Mouse (Mus musculus) brain, embryonic 14.5 days (tissue): ENCODE measurements around the gene Sf3b4. TPM values are rescaled to one million over a fixed set of nuclear protein-coding genes. Genes with fewer than 3 reads are reported as not detected.
"Not testable (repeated sequence)": the region's sequence is repeated elsewhere in the genome, so short reads cannot be mapped to it uniquely, and the experiment has no call there.

ENCODE experiments used
- DNase-seq: peaks from one replicate; pipeline ENCODE4 v3.0.0-alpha.2; 2011; ENCODE audit warnings: low read depth
- CTCF ChIP-seq: fragments of 200-500 bp; IDR thresholded peaks from 2 replicates; pipeline ENCODE4 v1.5.1; 2012; ENCODE audit warnings: inconsistent platforms, mild to moderate bottlenecking, moderate library complexity, borderline replicate concordance; ENCODE audit not compliant: insufficient read depth, insufficient read length; ENCODE audit errors: extremely low read depth
- POLR2A ChIP-seq: fragments of 200-500 bp; IDR thresholded peaks from 2 replicates; pipeline ENCODE4 v1.6.1; 2012; ENCODE audit warnings: mild to moderate bottlenecking, inconsistent platforms, borderline replicate concordance; ENCODE audit not compliant: poor library complexity, insufficient read depth, insufficient read length, severe bottlenecking; ENCODE audit errors: extremely low read depth
- polyA plus RNA-seq: library from polyadenylated mRNA; depleted of rRNA; stranded (reverse); fragments of >200 nt; gene quantifications from 2 replicates; pipeline ENCODE4 v1.2.3, GENCODE M21; 2012

Sf3b4 gene
- polyA plus RNA-seq, 1 experiment = 112 TPM

DNA sequence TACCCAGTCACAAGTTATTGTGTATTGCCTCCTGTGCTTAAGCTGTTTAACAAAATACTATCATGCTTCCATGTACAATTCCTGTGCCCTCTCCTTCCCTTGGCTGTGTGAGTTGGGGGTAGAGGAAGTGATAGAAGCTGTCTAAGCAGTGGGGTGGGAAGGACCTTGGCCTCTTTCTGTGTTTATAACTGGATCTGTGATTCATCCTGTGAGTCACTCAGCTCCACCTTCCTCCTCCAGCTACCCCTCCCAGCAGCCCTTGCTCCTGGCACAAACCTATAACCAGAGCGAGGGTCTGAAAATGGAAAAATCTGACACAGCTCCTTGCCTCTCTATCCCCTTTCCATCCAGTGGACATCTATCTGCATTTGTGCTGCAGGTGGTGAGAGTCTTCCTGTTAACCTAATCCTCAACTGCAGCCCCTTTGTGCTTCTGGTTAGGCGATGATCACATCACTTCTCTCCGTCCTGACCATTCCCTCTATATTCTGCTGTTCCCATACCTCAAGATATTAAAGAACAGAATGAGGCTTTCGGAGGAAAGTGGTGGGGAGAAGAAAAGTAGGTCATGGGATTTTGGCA is 11.8 kb upstream of the Sf3b4 start:
- DNase-seq = no peak
- no peak for TF ChIP-seq POLR2A
- no peak for TF ChIP-seq CTCF

DNA sequence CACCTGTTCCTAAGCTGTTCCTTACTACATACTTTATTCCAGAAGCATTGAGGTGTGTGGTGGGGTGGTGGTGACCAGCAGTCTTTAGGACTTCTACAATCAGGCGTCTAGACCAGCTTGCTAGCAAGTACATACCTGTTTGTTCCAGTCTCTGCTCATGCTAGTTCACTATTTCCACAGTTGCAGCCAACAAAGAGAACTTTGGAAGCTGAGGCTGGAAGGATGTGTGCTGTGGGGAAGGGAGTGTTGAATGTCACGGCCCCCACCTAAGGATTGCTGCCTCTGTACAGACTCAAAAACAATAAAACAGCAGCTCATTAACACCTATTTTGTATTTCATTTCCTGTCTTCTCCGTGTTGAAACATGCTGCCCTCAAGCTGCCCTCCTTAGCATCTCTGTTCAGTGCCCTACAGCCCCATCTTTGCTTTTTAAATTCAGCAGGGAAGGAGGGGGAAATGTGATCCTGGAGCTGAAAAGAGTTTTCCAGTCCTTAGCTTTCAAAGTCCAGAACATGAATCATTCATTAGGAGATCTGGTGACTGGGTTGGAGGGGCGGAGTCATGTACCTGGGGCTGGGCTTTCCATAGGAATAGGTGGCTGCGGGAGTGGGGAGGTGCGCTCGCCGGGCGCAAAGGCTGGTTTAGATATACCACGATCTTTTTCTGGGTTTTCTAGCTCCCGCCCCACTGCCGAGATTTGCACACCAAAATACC is 11.2 kb upstream of the Sf3b4 start:
- DNase-seq = peak; percentile 83
- peak; percentile 15; the same call in 1 of the 2 replicates for TF ChIP-seq POLR2A
- TF ChIP-seq CTCF = no peak

DNA sequence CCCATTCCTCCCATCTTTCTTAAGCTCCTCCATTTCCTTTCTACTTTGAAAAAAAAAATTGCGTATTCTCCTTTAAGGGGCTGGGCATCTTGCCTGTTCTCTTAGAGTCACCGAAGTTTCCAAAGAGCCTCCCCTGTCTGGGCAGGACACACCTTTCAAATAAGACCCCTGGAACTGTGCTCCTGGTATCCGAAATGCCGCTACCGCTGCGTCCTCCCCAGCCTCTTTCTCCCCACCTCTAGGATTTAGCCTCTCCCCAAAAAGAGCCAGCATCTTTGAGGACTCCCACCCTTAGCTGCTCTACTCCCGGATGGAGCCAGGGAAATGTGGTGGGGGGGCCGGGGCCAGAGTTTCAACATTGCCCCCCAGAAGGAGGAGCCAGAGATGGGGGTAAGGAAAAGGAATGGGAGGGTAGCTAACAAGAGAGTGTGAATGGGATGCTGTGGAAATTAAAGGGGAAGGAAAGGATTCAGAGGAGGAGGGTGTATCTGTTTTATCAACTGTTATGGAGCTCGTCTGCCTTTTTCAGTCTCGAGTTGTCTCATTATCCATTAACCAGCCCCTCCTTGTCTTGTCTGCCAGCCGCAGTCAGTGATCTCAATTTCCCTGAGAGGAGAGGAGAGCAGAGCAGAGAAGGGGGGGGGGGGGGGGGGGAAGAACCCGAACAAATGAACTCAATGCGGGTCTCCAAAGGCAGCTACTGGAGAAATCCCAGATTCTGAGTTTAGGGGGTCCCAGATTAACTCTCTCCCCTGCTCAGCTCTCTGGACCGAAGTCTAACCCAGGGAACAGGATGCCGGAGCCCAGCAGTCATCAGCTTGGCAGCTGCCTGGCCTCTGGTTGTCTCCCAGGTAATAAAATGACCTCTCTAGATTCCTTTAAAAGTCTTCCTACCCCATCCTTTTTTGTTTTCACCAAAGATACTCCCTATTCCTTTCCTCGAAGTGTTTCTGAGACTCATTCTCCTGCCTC is 10.0 kb upstream of the Sf3b4 start, which contains the start of gene Mtmr11:
Mtmr11 (plus strand) TSS at position 136 of the 972 bp plus-strand sequence.
- peak; percentile 59 for DNase-seq
- TF ChIP-seq CTCF = no peak
- no peak for TF ChIP-seq POLR2A

DNA sequence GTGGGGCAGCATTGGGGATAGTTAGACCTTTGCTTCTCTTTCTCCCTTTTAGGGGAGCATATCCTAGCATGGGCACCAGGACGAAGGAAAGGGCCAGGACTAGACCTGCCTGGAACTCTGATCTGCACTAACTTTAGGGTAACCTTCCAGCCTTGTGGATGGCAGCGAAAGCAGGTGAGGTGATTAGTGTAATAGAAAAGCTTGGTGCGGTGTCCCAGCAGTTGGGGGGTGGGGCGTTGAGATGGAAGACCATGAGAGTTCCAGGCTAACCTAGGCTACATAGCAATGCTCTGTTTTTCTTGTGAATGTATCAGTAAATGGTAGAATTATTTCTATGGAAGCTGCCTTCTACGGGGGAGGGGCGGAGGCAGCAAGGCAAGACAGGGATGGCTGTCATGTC is 9.1 kb upstream of the Sf3b4 start:
- TF ChIP-seq CTCF (no peak), POLR2A (no peak)
- no peak for DNase-seq

DNA sequence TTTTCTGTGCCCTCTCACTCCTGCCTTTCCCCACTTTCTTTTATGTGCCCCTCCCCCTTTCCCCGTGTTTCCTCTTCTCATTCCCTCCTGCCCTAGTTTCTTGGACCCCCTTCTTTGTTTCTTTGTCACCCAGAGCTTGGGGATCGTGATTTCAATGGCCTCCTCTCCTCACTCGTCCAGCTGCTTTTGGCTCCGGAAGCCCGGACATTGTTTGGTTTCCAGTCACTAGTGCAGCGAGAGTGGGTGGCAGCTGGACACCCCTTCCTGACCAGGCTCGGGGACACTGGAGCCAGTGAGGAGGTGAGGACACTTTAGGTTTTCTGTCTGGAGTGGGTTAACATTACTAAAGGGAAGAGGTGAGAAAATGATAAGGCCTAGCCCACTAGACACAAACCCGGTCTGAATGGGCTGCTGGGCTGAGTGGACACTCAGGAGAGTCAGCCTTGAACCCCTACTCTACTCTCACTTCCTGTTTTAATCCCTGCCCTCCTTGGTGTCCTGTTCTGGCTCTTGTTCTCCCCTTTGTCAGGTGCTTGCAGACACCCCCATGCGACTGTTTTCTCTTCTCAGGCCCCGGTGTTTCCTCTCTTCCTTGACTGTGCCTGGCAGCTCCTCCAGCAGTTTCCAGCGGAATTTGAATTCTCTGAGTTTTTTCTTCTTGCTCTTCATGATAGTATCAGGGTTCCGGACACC is 3.5 kb upstream of the Sf3b4 start:
- TF ChIP-seq CTCF (no peak), POLR2A (no peak)
- no peak for DNase-seq

DNA sequence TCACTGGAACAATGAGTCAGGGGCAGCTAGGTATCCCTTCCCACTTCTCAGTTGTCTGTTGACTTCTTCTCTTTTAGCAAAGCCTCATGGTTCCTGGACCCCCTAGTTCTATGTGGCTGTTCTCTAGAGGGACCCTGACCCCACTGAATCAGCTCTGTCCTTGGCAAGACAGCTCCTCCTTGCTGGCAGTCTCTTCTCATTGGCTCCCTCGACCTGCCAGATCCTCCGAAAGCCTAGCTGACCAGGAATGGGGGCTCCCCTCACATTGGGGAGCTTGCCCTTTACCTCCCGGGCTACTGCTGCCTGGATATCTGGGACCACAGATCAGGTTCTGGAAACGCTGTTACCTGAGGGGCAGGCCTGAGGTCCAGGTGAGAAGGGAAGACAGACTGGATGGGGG is 1.9 kb upstream of the Sf3b4 start:
- no peak for DNase-seq
- TF ChIP-seq POLR2A = no peak
- TF ChIP-seq CTCF = no peak

DNA sequence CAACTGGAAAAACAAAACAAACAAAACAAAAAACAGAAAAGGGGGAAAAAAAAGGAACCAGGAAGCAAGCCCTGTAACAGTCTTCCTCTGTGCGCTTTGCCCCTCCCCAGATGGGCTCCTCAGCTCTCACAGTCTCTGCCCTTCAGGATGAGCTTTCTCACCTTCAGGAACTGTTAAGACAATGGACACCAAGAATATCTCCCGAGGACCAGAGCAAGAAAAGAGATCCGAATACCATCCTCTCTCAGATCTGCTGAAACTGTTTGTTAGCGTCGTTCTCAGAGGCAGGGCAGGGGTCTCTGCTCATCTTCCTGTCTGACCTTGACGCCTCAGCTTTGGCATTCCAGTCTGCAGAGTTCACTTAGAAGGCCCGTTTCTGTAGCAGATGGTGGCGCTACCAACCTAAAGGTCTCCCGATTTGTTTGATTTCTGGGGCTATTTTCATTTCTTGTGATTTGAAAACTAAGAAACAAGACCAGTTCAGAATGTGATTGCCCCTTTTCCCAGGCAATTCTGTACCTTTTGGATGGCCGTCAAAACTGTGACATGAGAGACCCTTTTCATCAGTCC is 1.1 kb upstream of the Sf3b4 start:
- no peak for DNase-seq
- TF ChIP-seq CTCF (no peak), POLR2A (no peak)

DNA sequence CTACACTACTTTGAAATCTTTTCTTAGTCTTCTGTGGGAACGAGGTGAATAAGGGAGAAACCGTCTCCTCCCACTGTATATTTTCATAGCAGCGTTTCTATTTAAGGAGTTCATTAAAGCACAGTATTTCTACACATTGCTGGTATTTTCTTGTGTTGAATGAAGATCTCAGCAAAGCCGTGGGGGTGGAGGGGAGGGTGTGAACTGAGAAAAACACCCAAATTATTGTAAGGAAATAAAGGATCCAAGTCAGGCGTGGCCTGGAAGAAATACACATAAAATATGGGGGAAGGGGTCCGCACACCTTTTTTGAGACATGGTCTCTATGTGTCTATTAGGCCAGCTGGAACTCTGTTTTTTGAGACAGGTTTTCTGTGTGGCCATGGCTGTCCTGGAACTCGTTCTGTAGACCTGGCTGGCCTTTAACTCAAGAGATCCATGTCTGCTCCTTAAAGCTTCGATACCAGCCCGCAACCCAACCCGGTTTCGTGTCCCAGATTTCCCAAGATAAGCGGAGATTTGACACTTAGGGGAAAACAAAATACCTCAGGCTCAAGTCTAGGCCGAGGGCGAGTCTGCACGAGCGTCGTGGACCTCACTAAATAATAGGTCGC is 442 bp upstream of the Sf3b4 start:
- TF ChIP-seq POLR2A (no peak), CTCF (no peak)

DNA sequence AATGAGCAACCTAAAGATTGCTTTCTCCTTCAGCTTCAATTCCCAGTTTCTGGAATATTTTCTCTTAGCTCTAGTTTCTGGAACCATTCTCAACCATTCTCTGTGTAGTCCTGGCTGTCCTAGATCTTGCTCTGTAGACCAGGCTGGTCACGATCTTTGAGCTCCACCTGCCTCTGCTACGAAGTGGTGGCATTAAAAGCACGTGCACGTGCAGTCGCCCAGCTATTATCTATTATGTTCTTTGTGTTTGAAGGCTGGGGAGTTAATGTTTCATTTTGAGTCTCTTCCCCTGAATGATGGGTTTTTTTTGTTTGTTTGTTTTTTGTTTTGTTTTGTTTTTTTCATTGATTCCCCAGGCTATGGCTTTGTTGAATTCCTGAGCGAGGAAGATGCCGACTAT is 1.1 kb downstream of the Sf3b4 start:
- TF ChIP-seq POLR2A = no peak
- no peak for TF ChIP-seq CTCF
- DNase-seq = no peak

More for the DNA sequence above, 442 bp upstream of the Sf3b4 start:
- DNase-seq = no peak

DNA sequence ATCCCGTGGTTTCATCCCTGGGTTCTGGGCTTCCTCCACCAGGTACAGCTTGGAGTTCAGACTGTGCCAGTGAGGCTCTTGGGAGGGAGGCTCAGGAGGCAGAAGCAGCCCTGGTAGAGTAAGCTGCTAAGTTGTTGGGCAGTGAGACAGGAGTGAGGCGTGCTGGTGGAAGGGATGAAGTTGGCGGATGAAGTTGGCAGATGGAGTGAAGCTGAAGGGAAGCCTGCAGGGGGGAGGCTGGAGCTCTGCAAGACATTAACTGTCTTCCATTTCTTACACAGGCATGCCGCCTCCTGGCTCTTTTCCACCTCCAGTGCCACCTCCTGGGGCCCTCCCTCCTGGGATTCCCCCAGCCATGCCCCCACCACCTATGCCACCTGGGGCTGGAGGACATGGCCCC is 1.9 kb downstream of the Sf3b4 start:
- DNase-seq = not testable (repeated sequence)

DNA sequence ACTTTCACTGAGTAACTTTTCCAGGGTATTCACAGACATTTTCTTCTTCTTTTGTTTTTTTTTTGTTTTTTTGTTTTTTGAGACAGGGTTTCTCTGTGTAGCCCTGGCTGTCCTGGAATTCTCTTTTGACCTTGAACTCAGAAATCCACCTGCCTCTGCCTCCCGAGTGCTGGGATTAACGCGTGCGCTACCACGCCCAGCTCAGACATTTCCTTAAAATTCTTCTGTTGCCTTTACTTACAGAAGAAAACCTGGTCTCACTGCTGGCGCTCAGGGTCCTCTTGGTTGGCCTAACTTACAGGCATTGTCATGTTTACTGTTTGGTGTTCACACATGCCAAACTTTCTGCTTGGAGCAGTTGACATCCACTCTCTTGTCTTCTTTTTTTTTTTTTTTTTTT is 3.1 kb downstream of the Sf3b4 start:
- no peak for TF ChIP-seq CTCF
- TF ChIP-seq POLR2A = no peak
- DNase-seq = no peak
